Mouse (Mus musculus) left cerebral cortex, adult 2 months (tissue): ENCODE data around the gene Nrp2. TPM values are rescaled to one million over a fixed set of nuclear protein-coding genes. Genes with fewer than 3 reads are reported as not detected.

Experiments used
- DNase-seq, 2 experiments: peaks; one replicate each; pipeline ENCODE4 v3.0.0; 2021 to 2022; ENCODE audit warnings: low spot score in 2 of 2, mixed read lengths in 1 of 2; ENCODE audit errors: extremely low spot score in 1 of 2
- H3K27ac ChIP-seq: fragments of 200-600 bp; 2 replicates; pipeline ENCODE4 v1.8.1; 2022
- H3K4me3 ChIP-seq: fragments of 200-600 bp; 2 replicates; pipeline ENCODE4 v1.8.1; 2022
- CTCF ChIP-seq: fragments of 200-600 bp; IDR thresholded peaks from 2 replicates; pipeline ENCODE4 v1.8.1; 2022; ENCODE audit warnings: antibody characterized with exemption, mild to moderate bottlenecking, moderate library complexity
- intact Hi-C: fragments of 180-260 bp; cut with DNase I; formaldehyde crosslinking; loops from one replicate; pipeline ENCODE4 v1.15.1; 2025
- total RNA-seq, 2 experiments: library from RNA; stranded (reverse); gene quantifications; 2 replicates each; pipeline ENCODE4 v1.2.3; 2021

Gene Nrp2
- total RNA-seq, 2 experiments from 2014 or later, result 32.8 to 34.7 TPM

DNA sequence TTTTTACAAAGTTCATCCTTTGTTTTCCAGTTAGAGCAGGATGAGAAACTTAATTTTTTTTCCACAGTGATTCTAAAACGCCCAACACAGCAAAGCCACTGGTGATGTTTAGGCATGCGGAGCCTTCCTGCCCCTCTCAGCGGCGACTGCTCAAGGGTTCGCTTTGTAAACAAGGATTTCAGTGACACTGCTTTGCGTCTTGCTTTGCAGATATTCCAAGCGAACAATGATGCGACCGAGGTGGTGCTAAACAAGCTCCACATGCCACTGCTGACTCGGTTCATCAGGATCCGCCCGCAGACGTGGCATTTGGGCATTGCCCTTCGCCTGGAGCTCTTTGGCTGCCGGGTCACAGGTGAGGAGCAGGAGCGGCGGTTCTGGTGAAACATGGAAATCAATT, 57.5 kb downstream of the Nrp2 start:
- H3K27ac ChIP-seq, result no peak overlapping the region
- intact Hi-C loops, result no loop called here
- DNase-seq, result no peak
- TF ChIP-seq CTCF, result no peak
- no peak overlapping the region for H3K4me3 ChIP-seq

GRCm38 (mm10) chr1:62763779-62764178, 60.7 kb downstream of the Nrp2 start:
- no peak for TF ChIP-seq CTCF
- intact Hi-C loops, result no loop called here
- no peak overlapping the region for H3K27ac ChIP-seq

DNA sequence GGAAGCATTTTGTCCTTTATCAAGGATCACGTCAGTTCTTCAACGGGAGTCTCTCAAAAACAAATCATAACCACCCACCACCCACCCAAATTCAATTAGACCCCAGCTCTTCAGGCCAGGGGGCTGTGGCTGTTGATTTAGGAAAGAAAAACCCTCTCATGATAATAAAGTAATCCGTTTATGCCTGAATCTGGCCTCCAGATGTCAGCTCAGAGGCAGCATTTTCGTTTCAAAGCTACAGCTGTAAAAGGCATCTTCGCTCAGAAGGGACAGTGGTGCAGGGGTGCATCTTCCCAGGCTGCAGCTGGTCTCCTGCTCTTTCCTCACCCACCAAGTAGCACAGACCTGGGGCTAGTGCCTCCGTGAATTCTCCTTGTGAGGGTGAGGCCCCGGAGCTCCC, 62.1 kb downstream of the Nrp2 start:
- Histone ChIP-seq H3K27ac (no peak overlapping the region), H3K4me3 (no peak overlapping the region)
- intact Hi-C loops, result no loop called here
- no peak for DNase-seq
- TF ChIP-seq CTCF, result no peak

More at GRCm38 (mm10) chr1:62763779-62764178, 60.7 kb downstream of the Nrp2 start:
- DNase-seq, result no peak
- no peak overlapping the region for H3K4me3 ChIP-seq

- intact Hi-C loops, result no loop called here
- TF ChIP-seq CTCF, result no peak
- no peak overlapping the region for H3K4me3 ChIP-seq
- no peak overlapping the region for H3K27ac ChIP-seq
- no peak for DNase-seq
Measured at GRCm38 (mm10) chr1:62766766-62767165, 63.7 kb downstream of the Nrp2 start.

DNA sequence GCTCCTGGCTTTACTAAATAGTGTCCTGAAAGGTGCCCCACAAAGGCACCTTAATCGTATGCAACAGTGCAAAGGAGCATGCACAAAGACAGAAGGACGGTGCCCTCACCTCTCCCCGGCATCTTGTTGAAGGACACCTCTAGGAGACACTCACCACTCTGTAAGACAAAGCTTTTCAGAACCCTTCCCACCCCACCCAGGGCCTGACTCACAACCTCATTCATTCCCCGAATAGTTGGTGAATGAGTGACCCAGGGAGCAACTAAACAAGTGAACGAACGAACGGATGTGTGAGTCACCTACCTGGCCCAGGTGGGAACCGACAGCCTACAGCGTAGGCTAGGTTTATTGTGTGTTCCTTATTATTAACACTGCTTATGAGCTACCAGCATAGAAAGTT, 64.5 kb downstream of the Nrp2 start:
- no peak for DNase-seq
- H3K27ac ChIP-seq, result no peak overlapping the region
- H3K4me3 ChIP-seq, result no peak overlapping the region
- intact Hi-C loops, result no loop called here
- TF ChIP-seq CTCF, result no peak

DNA sequence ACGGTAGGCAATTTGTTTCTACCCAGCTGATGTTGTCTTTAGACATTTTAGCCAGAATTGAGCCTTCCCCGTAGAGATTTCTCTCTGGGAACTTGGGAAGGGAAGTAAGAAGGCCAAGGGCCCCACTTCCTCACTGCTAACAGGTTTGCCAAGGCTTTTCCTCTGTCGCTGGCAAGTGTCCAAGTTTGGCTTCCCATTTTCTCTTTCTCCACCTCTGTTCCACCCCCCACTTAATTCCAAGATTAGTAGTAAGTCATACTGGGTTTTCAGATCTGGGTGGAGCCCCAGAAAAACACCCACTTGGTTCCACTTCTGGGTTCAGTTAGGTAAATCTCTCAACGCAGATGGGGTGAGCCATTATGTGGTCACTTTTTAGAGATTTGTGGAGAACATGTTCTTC, 67.5 kb downstream of the Nrp2 start:
- Histone ChIP-seq H3K4me3 (no peak overlapping the region), H3K27ac (no peak overlapping the region)
- no peak for DNase-seq
- TF ChIP-seq CTCF, result no peak
- intact Hi-C loops, result no loop called here

- TF ChIP-seq CTCF, result no peak
- Histone ChIP-seq H3K4me3 (no peak overlapping the region), H3K27ac (no peak overlapping the region)
- DNase-seq, result no peak
- intact Hi-C loops, result no loop called here
Measured at GRCm38 (mm10) chr1:62772391-62772790, 69.3 kb downstream of the Nrp2 start.

DNA sequence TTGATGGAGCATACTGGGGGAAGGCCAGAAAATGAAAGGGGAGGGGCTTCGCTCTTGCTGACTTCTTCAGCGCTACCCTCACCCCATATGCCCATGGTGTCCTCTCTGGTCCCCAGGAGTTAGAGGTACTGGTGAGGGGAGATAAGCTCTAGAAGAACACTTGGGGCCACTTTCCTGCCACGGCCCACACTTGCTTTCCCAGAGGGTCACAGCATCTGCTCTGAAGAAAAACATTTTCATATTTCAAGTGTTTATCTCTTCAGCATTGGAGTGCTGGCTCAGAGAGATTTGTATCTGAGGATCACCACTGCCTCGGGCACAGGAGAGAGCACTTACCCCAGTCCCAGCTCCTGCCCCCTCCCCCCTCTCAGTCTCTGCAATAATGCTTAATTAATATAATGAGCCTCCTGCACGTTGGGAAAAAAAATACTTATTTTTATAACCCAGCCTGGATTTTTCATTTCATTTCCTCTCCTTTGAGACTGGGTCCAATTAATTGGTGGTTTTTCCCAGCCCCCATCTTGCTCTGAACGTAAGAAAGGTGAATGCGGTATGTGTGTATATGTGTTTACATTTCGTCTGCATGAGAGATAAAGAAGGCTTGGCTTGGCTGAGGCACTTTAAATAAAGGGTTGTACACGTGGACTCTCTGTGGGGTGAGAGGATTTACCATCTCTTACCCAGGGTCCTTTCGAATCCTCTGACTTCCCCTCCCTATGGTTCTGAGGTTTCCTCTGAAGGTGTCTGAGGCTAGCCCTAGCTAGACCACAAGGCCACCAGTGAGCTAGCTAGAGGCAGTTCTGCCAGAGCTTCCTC, 70.2 kb downstream of the Nrp2 start:
- Histone ChIP-seq H3K4me3 (no peak overlapping the region), H3K27ac (no peak overlapping the region)
- no peak for DNase-seq
- intact Hi-C loops, result no loop called here
- no peak for TF ChIP-seq CTCF

GRCm38 (mm10) chr1:62773921-62774191, 70.8 kb downstream of the Nrp2 start:
- no peak overlapping the region for H3K4me3 ChIP-seq
- no peak overlapping the region for H3K27ac ChIP-seq
- no peak for TF ChIP-seq CTCF
- intact Hi-C loops, result no loop called here
- DNase-seq, result no peak

- TF ChIP-seq CTCF, result no peak; the same call in 1 of the 2 replicates
- intact Hi-C loops, result no loop called here
- H3K27ac ChIP-seq, result no peak overlapping the region
- DNase-seq, result no peak
- H3K4me3 ChIP-seq, result no peak overlapping the region
Measured at GRCm38 (mm10) chr1:62774288-62775218, 71.5 kb downstream of the Nrp2 start.

DNA sequence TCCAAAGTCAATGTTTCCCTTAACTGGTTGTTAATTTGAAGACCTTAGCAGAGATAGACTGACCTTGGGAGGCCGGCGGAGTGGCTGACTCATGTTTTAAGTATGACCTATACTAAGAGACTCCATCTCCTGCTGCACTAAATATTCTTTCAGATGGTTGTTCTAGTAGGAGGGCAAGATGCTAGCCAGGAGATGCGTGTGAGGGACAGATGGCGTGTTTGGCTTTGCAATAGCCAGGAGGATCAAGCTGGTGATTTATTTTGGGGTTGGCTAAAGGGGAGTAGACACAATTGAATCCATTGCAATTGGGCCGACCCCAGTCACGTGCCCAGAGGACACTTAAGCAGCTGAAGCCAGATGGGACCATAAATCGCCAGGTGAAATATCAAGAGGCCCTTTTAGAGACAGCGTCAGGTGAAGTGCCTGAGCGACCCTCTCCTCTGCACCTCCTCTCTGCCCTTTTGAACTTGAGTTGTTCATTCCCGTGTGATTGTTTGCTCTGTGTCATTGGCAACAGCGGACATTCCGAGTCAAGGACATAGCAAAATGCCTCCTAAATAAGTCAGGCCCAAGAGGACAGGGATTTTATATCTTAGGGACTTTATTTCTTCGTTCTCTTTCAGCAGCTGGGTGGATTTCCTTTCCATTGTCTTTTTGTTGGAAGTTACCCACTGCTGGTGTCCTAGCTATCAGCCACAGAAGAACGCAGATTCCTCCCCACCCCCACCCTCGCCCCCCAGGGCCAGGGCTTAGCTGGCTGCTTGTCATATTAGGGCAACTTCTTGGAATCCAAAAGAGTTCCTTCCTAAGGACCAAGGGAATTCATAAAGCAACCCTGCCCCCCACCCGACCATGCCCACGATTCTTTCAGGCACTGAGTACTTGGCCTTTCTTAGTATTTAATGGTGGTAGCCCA, 74.5 kb downstream of the Nrp2 start:
- Histone ChIP-seq H3K4me3 (no peak overlapping the region), H3K27ac (no peak overlapping the region)
- intact Hi-C loops, result no loop called here
- no peak for DNase-seq
- no peak for TF ChIP-seq CTCF

DNA sequence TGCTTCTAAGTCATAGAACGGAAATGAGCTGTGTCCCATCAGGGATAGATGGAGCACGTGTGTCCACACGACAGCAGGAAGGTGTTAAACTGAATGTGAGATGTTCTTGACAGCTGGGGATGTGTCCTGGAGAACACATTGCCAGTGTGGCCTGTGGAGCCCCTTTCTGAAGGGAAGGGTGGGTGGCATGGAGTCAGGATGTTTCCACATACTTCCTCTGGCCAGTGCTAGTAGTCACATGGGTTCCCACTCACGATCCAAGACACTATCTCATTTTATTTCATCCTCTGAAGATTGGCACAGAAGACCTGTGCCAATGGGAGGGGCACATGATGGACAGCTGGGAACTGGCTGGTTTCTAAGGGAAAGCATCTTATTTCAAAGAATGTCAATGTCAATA, 75.8 kb downstream of the Nrp2 start:
- intact Hi-C loops, result no loop called here
- no peak for TF ChIP-seq CTCF
- no peak overlapping the region for H3K27ac ChIP-seq

More for the DNA sequence above, 75.8 kb downstream of the Nrp2 start:
- DNase-seq, result no peak
- no peak overlapping the region for H3K4me3 ChIP-seq
